Mouse (Mus musculus) erythroblast, adult 5-6 weeks (primary cell): ENCODE measurements around the gene Tas2r143. TPM values are rescaled to one million over a fixed set of nuclear protein-coding genes. Genes with fewer than 3 reads are reported as not detected.

Source experiments
- ATAC-seq: replicated peaks from 2 replicates; pipeline ENCODE4 v1.8.0; 2016; ENCODE audit warnings: moderate number of reproducible peaks, mild to moderate bottlenecking, moderate TSS enrichment, inconsistent platforms; ENCODE audit not compliant: poor library complexity, low FRiP score, severe bottlenecking
- total RNA-seq, 2 experiments: library from RNA; stranded (forward) in 1 of 2; stranded (reverse) in 1 of 2; fragments of 150-400 nt in 1 of 2; fragments of 200-764, 138-1000 nt in 1 of 2; gene quantifications; 2 replicates each; pipeline versions ENCODE4 v1.2.3 to v1.2.4; 2015 to 2017; ENCODE audit warnings: low replicate concordance in 2 of 2

Gene Tas2r143
- total RNA-seq (2015; ENCODE audit: low replicate concordance) (not detected in 2 replicates), total RNA-seq (2017; ENCODE audit: low replicate concordance) (not detected in 2 replicates)

DNA sequence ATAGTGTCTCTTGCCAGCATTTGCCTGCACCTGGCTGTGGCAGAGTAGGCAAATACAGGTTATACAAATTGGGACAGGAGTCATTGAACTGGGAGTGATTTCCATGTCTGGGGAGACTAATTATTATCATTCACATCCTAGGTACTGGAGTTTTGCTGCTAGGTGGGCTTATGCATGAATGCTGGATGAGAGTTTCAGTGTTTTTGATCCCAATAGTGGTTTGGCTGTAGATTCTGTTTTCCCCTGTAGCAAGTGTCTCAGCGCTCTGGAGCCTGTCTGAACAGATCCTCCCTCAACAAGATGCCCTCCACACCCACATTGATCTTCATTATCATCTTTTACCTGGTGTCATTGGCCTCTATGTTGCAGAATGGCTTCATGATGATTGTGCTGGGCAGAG, at the start of gene Tas2r143:
TSS of gene Tas2r143 (plus strand) at position 301 of the 400 bp plus-strand sequence.
- no peak for ATAC-seq

DNA sequence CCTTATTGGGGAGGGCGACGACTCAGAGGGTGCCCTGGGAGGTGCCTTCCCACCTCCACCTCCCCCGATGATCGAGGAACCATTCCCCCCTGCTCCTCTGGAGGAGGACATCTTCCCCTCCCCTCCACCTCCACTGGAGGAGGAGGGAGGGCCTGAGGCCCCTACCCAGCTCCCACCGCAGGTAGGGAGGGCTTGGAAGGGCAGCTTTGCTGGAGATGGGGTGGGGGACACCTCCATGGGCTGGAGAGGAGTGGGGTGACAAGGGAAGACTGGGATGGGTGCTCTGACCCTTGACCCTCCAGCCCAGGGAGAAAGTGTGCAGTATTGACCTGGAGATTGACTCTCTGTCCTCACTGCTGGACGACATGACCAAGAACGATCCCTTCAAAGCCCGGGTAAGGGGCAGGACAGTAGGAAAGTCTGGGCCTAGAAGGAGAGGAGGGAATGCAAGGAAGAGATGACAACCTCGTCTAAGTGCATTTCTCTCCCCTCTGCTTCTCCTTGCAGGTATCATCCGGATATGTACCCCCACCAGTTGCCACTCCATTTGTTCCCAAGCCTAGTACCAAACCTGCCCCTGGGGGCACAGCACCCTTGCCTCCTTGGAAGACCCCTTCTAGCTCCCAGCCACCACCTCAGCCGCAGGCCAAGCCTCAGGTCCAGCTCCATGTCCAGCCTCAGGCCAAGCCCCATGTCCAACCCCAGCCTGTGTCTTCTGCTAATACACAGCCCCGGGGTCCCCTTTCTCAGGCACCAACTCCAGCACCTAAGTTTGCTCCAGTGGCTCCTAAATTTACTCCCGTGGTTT, 48.9 kb upstream of the Tas2r143 start:
- ATAC-seq, result no peak

DNA sequence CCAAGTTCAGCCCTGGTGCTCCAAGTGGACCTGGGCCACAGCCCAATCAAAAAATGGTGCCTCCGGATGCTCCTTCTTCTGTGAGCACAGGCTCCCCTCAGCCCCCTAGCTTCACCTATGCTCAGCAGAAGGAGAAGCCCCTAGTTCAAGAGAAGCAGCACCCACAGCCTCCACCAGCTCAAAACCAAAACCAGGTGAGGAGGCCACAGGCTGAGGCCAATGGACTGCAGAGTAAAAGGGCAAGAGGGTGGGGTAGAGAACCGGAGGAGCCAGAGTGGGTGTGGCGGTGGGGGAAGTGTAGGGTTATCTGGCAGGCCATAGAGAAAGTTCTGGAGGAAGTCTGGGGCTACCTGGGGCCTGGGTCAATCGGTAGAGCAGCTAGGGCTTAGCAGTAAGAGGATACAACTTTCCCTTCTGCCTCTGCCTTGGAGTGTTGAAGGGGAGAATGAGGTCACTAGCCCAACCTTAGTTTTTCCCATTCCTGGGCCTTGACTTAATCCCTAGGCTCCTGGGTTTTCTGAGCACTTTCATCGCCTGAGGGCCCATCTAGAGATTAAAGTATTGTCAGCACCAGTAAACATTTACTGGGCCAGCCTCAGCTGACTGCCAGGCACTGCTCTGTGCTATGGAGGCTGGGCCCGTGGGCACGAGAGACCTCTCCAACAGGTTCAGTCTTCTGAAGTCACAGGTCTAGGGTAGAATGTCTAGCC, 48.1 kb upstream of the Tas2r143 start:
- no peak for ATAC-seq

DNA sequence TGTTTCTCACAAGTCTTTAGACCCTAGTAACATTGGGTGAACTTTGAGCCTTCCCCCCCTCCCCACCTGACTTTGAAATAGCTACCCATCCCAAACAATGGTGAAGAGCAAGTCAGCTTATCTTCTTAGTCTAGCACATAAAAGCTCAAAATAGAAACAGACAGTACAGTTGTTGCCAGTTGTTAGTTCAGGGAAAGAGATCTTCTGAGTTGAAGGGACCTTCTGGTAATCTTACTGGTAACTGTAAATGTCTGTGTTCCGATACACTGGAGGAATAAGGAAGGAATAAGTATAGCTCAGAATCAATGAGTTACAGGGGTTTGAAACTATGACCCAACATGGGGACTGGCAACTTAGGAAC, 47.6 kb upstream of the Tas2r143 start:
- no peak for ATAC-seq

DNA sequence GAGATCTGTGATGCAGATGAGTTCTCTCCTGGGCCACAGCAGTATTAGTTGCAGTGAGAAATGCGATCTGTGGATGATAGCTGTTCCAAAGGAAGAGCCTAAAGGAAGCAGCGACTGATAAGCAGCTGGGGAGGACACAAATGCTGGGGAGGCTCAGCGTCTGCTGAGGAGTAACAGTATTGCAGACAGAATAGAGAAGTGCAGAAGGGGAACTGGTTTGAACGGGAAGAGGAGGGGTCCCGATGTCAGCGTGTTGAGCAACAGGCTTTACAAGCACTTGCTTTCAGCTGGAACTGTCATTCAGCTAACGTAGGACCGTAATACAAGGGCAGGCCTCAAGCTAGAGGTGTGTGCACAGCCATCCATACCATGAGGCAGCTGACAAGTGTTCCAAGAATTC, 46.9 kb upstream of the Tas2r143 start:
- ATAC-seq, result no peak

DNA sequence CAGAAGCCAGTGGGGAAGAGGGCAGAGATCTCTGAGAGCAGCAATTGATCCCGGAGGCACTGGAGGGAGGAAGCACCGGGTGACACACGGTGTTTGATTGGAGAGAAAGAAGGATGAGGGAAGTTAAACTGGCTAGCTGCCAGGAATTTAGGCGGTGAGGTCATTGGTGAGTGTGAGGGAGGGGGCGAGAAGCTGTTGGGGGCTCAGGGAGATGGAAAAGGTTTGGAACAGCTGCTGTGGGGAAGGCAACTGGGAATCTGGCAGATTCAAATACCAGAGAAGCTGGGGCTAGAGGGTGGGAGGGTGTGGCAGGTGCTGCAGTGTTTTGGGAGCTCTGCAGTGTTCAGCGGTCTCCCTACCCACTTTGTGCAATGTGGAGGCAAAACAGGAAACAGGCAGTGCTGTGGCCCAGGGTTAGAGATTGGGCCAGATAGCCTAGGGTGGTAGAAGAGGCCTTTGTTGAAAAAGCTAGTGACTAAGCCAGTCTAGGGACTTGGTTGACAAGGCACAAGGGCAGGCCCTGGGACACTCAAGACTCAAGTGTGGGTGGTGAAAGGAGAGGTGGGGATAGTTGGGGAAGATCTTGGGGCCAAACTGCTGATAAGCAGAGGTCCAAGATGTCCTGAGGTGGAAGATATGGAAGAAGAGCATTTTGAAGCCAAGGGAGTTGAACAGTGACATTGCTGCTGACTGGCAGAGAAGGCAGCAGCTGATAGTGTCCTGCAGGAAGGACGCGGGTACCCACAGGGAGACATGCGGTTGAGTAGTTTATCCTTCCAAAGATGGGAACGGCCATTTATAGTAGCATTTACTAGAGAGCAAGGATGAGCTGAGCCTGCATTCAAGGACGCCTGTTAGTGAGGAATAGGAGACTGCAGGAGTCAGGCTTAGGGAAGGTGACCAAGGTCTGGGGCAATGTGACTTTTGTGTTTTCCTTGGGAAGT, 45.7 kb upstream of the Tas2r143 start:
- ATAC-seq, result no peak

DNA sequence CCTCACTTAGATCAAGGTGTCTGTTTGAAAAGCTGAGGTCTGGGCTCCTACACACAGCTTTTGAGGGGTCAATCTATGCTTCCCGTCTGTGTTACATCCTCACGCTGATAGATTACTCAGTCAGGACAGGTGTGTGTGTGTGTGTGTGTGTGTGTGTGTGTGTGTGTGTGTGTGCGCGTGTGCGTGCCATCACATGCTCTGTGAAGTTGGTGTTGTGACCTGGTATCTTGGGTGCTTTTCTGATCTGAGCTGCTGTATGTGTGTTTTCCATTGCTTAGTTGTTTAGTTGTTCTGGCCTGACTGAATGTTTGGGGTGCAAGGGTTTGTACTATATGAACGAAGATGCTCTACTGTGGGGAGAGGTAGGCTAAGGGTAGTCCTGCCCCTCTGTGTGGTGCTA, 44.7 kb upstream of the Tas2r143 start:
- ATAC-seq, result no peak

DNA sequence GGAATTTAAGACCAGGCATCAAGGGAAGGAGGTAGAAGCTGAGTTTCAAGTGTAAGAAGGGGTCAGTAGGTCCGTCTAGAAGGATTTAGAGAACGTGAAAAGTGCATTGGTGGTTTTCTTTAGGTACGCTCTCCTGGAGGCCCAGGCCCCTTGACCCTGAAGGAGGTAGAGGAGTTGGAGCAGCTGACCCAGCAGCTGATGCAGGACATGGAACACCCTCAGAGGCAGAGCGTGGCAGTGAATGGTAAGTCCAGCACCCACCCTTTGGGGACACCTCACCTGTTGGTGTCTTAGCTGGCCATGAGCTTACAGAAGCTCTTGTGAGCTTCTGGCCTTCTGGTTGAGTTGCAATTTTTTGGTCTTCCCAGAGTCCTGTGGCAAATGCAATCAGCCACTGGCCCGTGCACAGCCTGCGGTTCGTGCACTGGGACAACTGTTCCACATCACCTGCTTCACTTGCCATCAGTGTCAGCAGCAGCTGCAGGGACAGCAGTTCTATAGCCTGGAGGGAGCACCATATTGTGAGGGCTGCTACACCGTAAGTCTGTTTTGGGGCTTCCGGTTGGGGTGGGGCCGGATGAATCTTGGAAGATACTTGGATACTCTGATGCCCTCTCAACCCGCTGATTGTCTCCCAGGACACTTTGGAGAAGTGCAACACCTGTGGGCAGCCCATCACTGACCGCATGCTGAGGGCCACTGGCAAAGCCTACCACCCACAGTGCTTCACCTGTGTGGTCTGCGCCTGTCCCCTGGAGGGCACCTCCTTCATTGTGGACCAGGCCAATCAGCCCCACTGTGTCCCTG, 44.0 kb upstream of the Tas2r143 start:
- ATAC-seq, result no peak

DNA sequence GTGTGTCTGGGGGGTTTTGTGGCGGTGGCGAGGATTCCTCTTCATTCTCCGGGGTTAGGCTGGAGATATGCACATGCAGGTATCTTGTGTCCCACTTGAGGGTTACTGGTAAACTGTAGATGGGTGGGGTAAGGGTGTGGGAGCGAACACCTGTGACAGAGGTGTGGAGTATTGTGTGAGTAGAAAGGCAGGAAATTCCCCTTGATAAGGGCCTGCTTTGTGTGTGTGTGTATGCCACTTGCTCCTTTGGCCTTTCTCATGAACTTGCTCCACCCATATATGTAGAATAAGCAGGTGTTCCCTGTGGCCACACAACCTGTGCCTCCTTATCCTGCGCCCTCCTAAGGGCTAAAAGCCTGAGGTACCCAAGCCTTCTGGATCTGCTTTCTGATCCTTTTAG, 43.1 kb upstream of the Tas2r143 start:
- no peak for ATAC-seq

- no peak for ATAC-seq
Measured at GRCm38 (mm10) chr6:42357901-42358300, 42.1 kb upstream of the Tas2r143 start.

DNA sequence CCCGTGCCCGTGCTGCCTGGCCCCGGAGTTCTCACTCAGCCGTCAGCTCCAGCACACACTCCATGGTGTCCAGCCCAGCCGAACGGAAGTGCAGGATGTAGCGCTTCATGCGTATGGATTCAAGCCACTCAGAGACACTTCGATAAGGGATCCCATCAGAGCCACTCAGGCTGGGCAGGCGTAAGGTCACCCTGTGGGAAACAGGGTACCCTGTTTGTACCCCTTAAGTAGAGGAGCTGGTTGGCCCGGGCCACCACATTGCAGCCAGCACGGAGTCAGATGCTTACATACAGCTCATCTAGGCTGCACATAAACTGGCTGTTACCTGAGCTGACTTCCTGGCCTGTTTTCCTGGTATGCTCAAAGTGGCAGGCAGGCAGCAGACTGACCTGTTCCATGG, 41.1 kb upstream of the Tas2r143 start:
- no peak for ATAC-seq

- no peak for ATAC-seq
Measured at GRCm38 (mm10) chr6:42359364-42360147, 40.5 kb upstream of the Tas2r143 start.

GRCm38 (mm10) chr6:42360231-42360840, 39.7 kb upstream of the Tas2r143 start:
- no peak for ATAC-seq

GRCm38 (mm10) chr6:42361041-42361895, 38.8 kb upstream of the Tas2r143 start:
- no peak for ATAC-seq

DNA sequence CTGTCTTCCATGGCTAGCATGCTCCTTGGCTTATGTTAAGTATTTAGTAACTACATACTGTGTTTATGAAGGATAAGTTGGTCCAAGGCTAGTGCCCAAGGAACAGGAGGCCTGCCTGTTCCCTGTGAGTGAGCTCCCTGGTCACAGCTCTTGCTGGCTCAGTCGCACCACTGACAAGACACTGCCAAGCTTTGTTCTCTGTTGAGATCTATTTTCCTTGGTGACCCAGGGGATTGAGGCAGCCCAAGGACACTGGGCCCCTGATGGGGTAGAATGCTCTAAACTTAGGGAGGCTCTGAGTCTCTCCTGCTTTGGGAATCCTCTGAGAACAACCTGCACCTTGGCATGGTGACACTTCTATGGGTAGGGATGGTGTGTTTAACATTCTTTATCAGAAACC, 38.0 kb upstream of the Tas2r143 start:
- no peak for ATAC-seq

DNA sequence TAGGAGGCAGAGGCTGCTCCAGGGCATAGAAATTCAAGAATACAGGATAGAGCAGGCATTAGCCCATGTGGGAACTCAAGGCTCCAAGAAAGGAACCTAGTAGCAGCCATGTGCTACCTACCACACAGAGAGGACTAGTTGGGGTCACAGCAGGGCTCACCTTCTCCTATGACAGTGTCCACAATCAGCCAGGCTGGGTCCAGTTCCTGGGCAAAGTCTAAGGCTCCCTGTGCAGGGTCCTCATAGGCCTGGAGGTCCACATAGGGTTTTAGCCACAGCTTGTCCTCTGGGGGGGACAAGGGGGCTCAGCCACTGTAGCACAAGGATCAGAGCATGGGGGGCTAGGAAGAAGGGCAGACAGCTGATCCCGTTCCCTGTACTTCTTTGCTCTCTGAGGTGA, 37.5 kb upstream of the Tas2r143 start:
- ATAC-seq, result no peak

DNA sequence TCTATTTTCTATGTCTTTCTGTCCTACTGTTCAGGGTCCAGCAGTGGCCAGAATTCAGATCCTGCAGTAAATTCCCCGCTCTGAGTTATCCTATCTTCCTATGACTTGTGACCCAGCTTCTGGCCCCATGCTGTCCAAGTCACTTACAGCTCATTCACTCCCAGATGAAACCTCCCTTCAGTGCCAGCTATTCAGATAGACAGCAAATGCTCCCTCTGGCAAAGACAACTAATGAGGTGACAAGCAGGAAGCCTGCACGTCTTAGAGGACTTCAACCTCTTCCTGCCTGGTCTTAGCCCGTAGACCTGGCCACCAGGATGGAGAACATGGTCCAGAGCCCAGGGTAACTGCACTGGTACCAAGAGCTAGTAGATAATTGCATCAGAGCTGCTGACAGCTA, 37.1 kb upstream of the Tas2r143 start:
- no peak for ATAC-seq
